Mouse (Mus musculus) embryonic fibroblast, embryonic 13.5 days (primary cell): Measurements from ENCODE around the gene Bst2. TPM values are rescaled to one million over a fixed set of nuclear protein-coding genes. Genes with fewer than 3 reads are reported as not detected.

Experiments
- H3K27ac ChIP-seq: 2 replicates; pipeline ENCODE4 v1.5.1; 2012; ENCODE audit warnings: low read length, control low read depth, inconsistent platforms; ENCODE audit not compliant: insufficient read depth
- H3K4me1 ChIP-seq: 2 replicates; pipeline ENCODE4 v1.6.1; 2011; ENCODE audit warnings: low read length; ENCODE audit not compliant: control insufficient read depth, insufficient read depth
- H3K4me3 ChIP-seq: 2 replicates; pipeline ENCODE4 v1.5.1; 2011; ENCODE audit warnings: mild to moderate bottlenecking, control low read depth, low read length; ENCODE audit not compliant: insufficient read depth
- CTCF ChIP-seq: IDR thresholded peaks from 2 replicates; pipeline ENCODE4 v1.5.1; 2011; ENCODE audit warnings: mild to moderate bottlenecking, control low read depth, low read length, moderate library complexity, borderline replicate concordance; ENCODE audit not compliant: insufficient read depth
- POLR2A ChIP-seq: IDR thresholded peaks from 2 replicates; pipeline ENCODE4 v1.6.1; 2011; ENCODE audit warnings: low read depth, mild to moderate bottlenecking, control low read depth, low read length, moderate library complexity
- polyA plus RNA-seq: library from polyadenylated mRNA; stranded (reverse); fragments of >200 nt; gene quantifications from 2 replicates; pipeline ENCODE4 v1.2.4, GENCODE M21; 2011; ENCODE audit warnings: low read depth; ENCODE audit not compliant: missing spikeins, insufficient read length

The Bst2 gene
- polyA plus RNA-seq, 1 experiment, result 107 TPM

- Histone ChIP-seq H3K27ac (no peak overlapping the region), H3K4me1 (peaks cover 12% of the 10 kb centered on the region), H3K4me3 (no peak overlapping the region)
- TF ChIP-seq CTCF (no peak), POLR2A (no peak)
Measured at GRCm38 (mm10) chr8:71498816-71499690, 38.2 kb downstream of the Bst2 start.

GRCm38 (mm10) chr8:71497881-71498501 is 39.3 kb downstream of the Bst2 start:
- H3K27ac ChIP-seq, result no peak overlapping the region
- H3K4me3 ChIP-seq, result no peak overlapping the region
- TF ChIP-seq POLR2A (0 out of 2 replicates have a peak, but pooled peaks have one; percentile 13), CTCF (no peak)
- H3K4me1 ChIP-seq, result peaks cover 12% of the 10 kb centered on the region

DNA sequence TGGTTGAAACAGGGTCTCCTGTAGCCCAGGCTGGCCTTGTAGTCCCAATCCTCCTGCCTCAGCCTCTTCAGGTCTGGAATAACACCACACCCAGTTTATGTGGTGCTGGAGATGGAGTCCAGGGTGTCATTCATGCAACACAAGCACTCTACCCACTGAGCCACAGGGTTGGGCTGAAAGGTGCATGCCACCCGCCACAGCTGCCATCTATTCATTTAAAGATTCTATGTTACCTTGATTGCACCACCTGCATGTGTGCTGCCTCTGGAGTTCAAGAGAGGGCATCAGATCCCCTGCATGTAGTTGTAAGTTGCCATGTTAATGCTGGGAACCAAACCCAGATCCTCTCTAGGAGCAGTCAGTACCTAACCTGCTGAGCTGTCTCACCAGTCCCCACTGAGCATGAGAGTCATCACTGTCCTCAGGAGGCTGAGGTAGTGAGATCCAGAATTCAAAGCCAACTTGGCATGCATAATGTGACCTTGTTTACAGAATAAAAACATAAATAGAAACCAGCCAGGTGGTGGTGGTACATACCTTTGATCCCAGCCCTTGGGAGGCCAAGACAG is 40.1 kb downstream of the Bst2 start:
- Histone ChIP-seq H3K27ac (no peak overlapping the region), H3K4me1 (peaks cover 12% of the 10 kb centered on the region), H3K4me3 (no peak overlapping the region)
- no peak for TF ChIP-seq CTCF
- TF ChIP-seq POLR2A, result no peak

- Histone ChIP-seq H3K4me1 (peaks cover 12% of the 10 kb centered on the region), H3K4me3 (no peak overlapping the region), H3K27ac (peak overlapping the region; percentile 55)
- TF ChIP-seq CTCF (no peak), POLR2A (no peak)
Measured at GRCm38 (mm10) chr8:71496481-71496880, 40.8 kb downstream of the Bst2 start.

- TF ChIP-seq POLR2A (no peak), CTCF (no peak)
- H3K4me3 ChIP-seq, result no peak overlapping the region
- peaks cover 12% of the 10 kb centered on the region for H3K4me1 ChIP-seq
- peak overlapping the region; percentile 55 for H3K27ac ChIP-seq
Measured at GRCm38 (mm10) chr8:71495811-71496210, 41.4 kb downstream of the Bst2 start.

GRCm38 (mm10) chr8:71495039-71495438 is 42.2 kb downstream of the Bst2 start:
- peaks cover 12% of the 10 kb centered on the region for H3K4me1 ChIP-seq
- TF ChIP-seq POLR2A (no peak), CTCF (peak; percentile 72; the same call in 1 of the 2 replicates)
- H3K4me3 ChIP-seq, result no peak overlapping the region
- H3K27ac ChIP-seq, result no peak overlapping the region; the same call in 1 of the 2 replicates

GRCm38 (mm10) chr8:71488454-71488853 is 48.8 kb downstream of the Bst2 start:
- Histone ChIP-seq H3K27ac (peak overlapping the region; percentile 96), H3K4me1 (peaks cover 5% of the 10 kb centered on the region), H3K4me3 (peak overlapping the region; percentile 74)
- TF ChIP-seq POLR2A, result peak; percentile 73
- no peak for TF ChIP-seq CTCF

DNA sequence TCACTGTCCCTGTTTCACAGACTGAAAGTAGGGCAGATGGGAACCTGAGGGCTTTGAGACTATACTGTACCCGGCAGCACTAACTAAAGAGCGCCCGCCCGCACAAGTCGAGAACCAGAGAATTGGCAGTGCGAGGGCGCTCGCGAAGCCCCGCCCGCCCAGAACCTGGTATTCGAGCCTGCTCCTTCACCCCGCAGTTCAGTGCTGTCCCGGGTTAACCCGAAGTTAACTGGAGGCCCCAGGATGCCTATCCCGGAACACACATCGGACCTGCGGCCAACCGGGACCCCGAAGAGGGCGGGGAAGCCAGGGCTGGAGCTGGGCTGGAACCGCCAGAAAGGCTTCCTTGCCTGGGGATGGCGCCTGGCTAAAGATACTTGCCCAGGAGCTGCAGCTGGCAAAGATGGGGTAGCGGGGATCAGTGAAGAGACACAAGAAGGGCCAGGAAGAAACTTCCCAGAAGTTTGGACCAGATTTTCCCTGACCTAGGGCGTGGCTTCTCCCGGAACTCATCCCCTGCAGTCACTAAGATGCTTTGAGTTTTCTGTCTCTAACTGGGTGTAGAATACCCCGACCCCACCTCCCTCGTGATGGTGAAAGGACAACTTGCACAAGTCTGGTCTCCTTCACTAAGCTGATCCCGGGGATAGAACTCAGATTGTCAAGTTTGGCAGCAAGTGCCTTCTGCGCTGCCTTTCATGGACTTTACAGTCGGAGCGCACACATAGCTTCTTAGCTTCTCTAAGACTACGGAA is 49.4 kb downstream of the Bst2 start, which contains the start of gene Gtpbp3:
TSS of gene Gtpbp3 (plus strand) at position 413 of the 755 bp plus-strand sequence.
- H3K4me3 ChIP-seq, result peak within 1 kb of the TSS; percentile 74
- peaks cover 5% of the 10 kb centered on the region for H3K4me1 ChIP-seq

DNA sequence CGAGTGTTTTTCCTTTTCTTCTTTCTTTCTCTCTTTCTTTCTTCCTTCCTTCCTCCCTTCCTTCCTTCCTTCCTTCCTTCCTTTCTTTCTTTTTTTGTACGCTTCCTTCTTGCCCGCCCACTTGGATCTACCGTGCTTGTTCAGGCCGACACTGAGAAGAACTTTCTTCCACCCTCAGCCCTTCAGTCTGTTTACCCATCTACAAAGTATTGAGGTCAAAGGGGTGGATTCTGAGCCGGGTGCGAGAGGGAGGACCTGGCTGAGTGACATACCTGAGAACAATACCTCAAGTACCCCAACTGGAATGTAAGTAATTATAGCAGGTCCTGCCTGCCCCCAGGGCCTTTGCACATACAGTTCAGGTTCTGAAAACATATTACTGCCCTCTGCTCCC is 51.1 kb downstream of the Bst2 start:
- H3K27ac ChIP-seq, result no peak overlapping the region
- 0 out of 2 replicates have a peak overlapping the region, but pooled peaks have one; percentile 4 for H3K4me3 ChIP-seq
- H3K4me1 ChIP-seq, result peaks cover 5% of the 10 kb centered on the region
- no peak for TF ChIP-seq CTCF
- TF ChIP-seq POLR2A, result no peak

More for the DNA sequence above, 49.4 kb downstream of the Bst2 start, which contains the start of gene Gtpbp3:
- TF ChIP-seq POLR2A, result peak; percentile 77
- no peak for TF ChIP-seq CTCF
- peak within 1 kb of the TSS; percentile 96 for H3K27ac ChIP-seq
